Mouse (Mus musculus) heart, postnatal 0 days (tissue): ENCODE results near the gene Ttc28. TPM values are rescaled to one million over a fixed set of nuclear protein-coding genes. Genes with fewer than 3 reads are reported as not detected.

Experiments
- ATAC-seq: fragments of 200-750 bp; cut with Nextera tagmentation; 2 replicates; pipeline ENCODE4 v1.8.0; 2017; ENCODE audit warnings: low read depth, moderate number of reproducible peaks, moderate library complexity; ENCODE audit not compliant: insufficient read depth
- DNase-seq: peaks from one replicate; pipeline ENCODE4 v3.0.0-alpha.2; 2016; ENCODE audit warnings: low spot score
- H3K27ac ChIP-seq: fragments of 300-500 bp; sonication (generic); 2 replicates; pipeline ENCODE4 v1.5.1; 2014; ENCODE audit warnings: low read depth, mild to moderate bottlenecking
- H3K27me3 ChIP-seq: fragments of 300-500 bp; sonication (generic); 2 replicates; pipeline ENCODE4 v1.6.1; 2014; ENCODE audit warnings: low read length, mixed read lengths; ENCODE audit not compliant: control insufficient read depth, insufficient read depth
- H3K36me3 ChIP-seq: fragments of 300-500 bp; sonication (generic); replicated peaks from 2 replicates; pipeline ENCODE4 v1.6.1; 2014; ENCODE audit warnings: low read length, mixed read lengths; ENCODE audit not compliant: control insufficient read depth, insufficient read depth
- H3K4me1 ChIP-seq: fragments of 300-500 bp; sonication (generic); 2 replicates; pipeline ENCODE4 v1.6.1; 2014; ENCODE audit warnings: antibody characterized with exemption; ENCODE audit not compliant: control insufficient read depth, insufficient read depth
- H3K4me2 ChIP-seq: fragments of 300-500 bp; sonication (generic); 2 replicates; pipeline ENCODE4 v1.6.1; 2014; ENCODE audit warnings: low read depth, mild to moderate bottlenecking, low read length, moderate library complexity
- H3K4me3 ChIP-seq: fragments of 300-500 bp; sonication (generic); 2 replicates; pipeline ENCODE4 v1.5.1; 2014; ENCODE audit warnings: low read depth, low read length
- H3K9ac ChIP-seq: fragments of 300-500 bp; sonication (generic); replicated peaks from 2 replicates; pipeline ENCODE4 v1.6.1; 2014; ENCODE audit warnings: low read depth, low read length, mixed read lengths
- H3K9me3 ChIP-seq: fragments of 300-500 bp; sonication (generic); replicated peaks from 2 replicates; pipeline ENCODE4 v1.6.1; 2016; ENCODE audit warnings: low read length; ENCODE audit not compliant: control insufficient read depth
- CTCF ChIP-seq: IDR thresholded peaks from 2 replicates; pipeline ENCODE4 v1.5.1; 2016; ENCODE audit warnings: antibody characterized with exemption, control low read depth, low read depth
- EP300 ChIP-seq: IDR thresholded peaks from 2 replicates; pipeline ENCODE4 v1.6.1; 2016; ENCODE audit warnings: antibody characterized with exemption, low read depth
- WGBS: fragments of 180-500 bp; shearing (Covaris S2); extraction: QIAGEN DNeasy Blood & Tissue Kit; methylation state at CpG from one replicate; pipeline ENCODE4 v1.1.7; 2014; 5-methylcytosine and 5-hydroxymethylcytosine counted together
- polyA plus RNA-seq: library from polyadenylated mRNA; unstranded; fragments of >200 nt; fragmentation: Nextera tagmentation; extraction: Ambion mirVana; gene quantifications from 2 replicates; pipeline ENCODE4 v1.2.1, GENCODE M21; 2015
- total RNA-seq: library from RNA; depleted of rRNA; stranded (reverse); fragments of >200 nt; gene quantifications from 2 replicates; pipeline ENCODE4 v1.2.3, GENCODE M21; 2014; ENCODE audit warnings: low replicate concordance

Ttc28 gene
- total and polyA plus RNA-seq, 2 experiments from 2014 or later: 4.6 to 14.2 TPM

- ATAC-seq (no peak), DNase-seq (no peak)
- Histone ChIP-seq H3K27me3 (no peaks in the 10 kb centered on the region), H3K9me3 (no peaks in the 10 kb centered on the region), H3K9ac (no peak overlapping the region), H3K4me1 (no peaks in the 10 kb centered on the region), H3K4me2 (no peak overlapping the region), H3K4me3 (no peak overlapping the region), H3K27ac (no peak overlapping the region), H3K36me3 (peaks cover 17% of the 10 kb centered on the region)
- TF ChIP-seq EP300 (no peak), CTCF (no peak)
- 88% methylated on average over 11 of the region's 11 CpGs for WGBS
These were observed 408.9 kb downstream of the Ttc28 start for GRCm38 (mm10) chr5:111288486-111288885.

DNA sequence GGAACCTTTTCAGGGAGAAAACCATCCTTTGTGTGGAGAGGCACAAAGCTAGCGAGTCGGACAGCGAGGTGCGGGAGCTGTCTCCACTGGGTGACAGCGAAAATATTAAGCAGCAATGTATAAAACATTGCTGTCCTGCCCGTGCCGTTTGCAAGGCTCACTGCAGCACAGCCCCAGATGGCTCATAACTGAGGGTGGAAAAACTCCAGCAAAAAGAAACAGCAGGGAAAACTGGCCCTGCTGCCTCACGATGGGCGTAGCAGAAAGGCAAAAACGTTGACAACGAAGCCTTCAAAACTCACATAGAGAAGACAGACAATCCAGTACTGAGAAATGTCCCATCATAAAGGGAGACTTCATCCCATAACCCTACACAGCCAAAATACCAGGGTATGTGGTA, 410.5 kb downstream of the Ttc28 start:
- Histone ChIP-seq H3K4me2 (no peak overlapping the region), H3K9me3 (no peaks in the 10 kb centered on the region), H3K27me3 (no peaks in the 10 kb centered on the region), H3K36me3 (peaks cover 14% of the 10 kb centered on the region), H3K9ac (no peak overlapping the region), H3K4me1 (no peaks in the 10 kb centered on the region), H3K4me3 (no peak overlapping the region), H3K27ac (no peak overlapping the region)
- ATAC-seq (no peak), DNase-seq (no peak)
- WGBS: 89% methylated on average over 11 of the region's 11 CpGs
- TF ChIP-seq CTCF (no peak), EP300 (no peak)

- TF ChIP-seq CTCF (no peak), EP300 (no peak)
- no peak for DNase-seq
- Histone ChIP-seq H3K4me1 (no peaks in the 10 kb centered on the region), H3K27me3 (no peaks in the 10 kb centered on the region), H3K4me2 (peak overlapping the region; percentile 18; the same call in 1 of the 2 replicates), H3K9me3 (no peaks in the 10 kb centered on the region), H3K27ac (no peak overlapping the region), H3K36me3 (no peaks in the 10 kb centered on the region), H3K9ac (no peak overlapping the region), H3K4me3 (no peak overlapping the region)
- no peak; the same call in 1 of the 2 replicates for ATAC-seq
- 40% methylated on average over 10 of the region's 10 CpGs for WGBS
These were observed 412.0 kb downstream of the Ttc28 start for GRCm38 (mm10) chr5:111291639-111292038.

- DNase-seq (no peak), ATAC-seq (no peak)
- H3K9me3 ChIP-seq: no peaks in the 10 kb centered on the region
- H3K9ac ChIP-seq: no peak overlapping the region
- no peak overlapping the region for H3K27ac ChIP-seq
- 70% methylated on average over 5 of the region's 5 CpGs for WGBS
- H3K4me3 ChIP-seq: no peak overlapping the region
- TF ChIP-seq EP300 (no peak), CTCF (no peak)
- H3K4me1 ChIP-seq: no peaks in the 10 kb centered on the region
- no peak overlapping the region for H3K4me2 ChIP-seq
- no peaks in the 10 kb centered on the region for H3K36me3 ChIP-seq
- no peaks in the 10 kb centered on the region; the same call in 1 of the 2 replicates for H3K27me3 ChIP-seq
These were observed 418.2 kb downstream of the Ttc28 start for GRCm38 (mm10) chr5:111297801-111298200.

DNA sequence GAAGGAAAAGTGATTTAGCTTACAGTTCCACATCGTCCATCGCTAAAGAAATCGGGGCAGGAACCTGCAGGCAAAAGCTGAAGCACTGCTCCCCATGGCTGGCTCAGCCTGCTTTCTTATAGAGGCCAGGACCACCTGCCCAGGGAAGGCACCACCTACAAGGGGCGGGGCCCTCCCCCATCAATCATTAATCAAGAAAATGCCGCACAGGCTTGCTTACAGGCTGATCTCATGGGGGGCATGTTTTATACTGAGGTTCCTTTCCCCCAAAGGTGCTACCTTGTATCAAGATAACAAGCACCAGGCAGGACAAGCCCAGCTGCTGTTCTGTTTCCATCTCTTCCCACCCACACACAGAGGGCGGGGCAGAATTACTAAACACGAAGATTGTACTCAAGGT, 419.1 kb downstream of the Ttc28 start:
- no peaks in the 10 kb centered on the region for H3K36me3 ChIP-seq
- DNase-seq (no peak), ATAC-seq (no peak)
- H3K27me3 ChIP-seq: no peaks in the 10 kb centered on the region; the same call in 1 of the 2 replicates
- no peaks in the 10 kb centered on the region for H3K4me1 ChIP-seq
- no peak overlapping the region for H3K27ac ChIP-seq
- no peaks in the 10 kb centered on the region for H3K9me3 ChIP-seq
- H3K4me2 ChIP-seq: no peak overlapping the region
- no peak overlapping the region for H3K4me3 ChIP-seq
- TF ChIP-seq EP300: no peak
- TF ChIP-seq CTCF: no peak
- no peak overlapping the region for H3K9ac ChIP-seq
- 48% methylated on average over 7 of the region's 7 CpGs for WGBS

- Histone ChIP-seq H3K27ac (no peak overlapping the region), H3K4me3 (no peak overlapping the region), H3K4me2 (no peak overlapping the region), H3K27me3 (no peaks in the 10 kb centered on the region; the same call in 1 of the 2 replicates), H3K4me1 (no peaks in the 10 kb centered on the region), H3K9me3 (peaks cover 4% of the 10 kb centered on the region), H3K36me3 (no peaks in the 10 kb centered on the region), H3K9ac (no peak overlapping the region)
- ATAC-seq (no peak), DNase-seq (no peak)
- WGBS: 64% methylated on average over 8 of the region's 8 CpGs
- TF ChIP-seq CTCF (no peak), EP300 (no peak)
These were observed 421.2 kb downstream of the Ttc28 start for GRCm38 (mm10) chr5:111300776-111301175.
